In genomic region chr15:84609063-84609462, GRCm38 (mm10) we compare ENCODE assay signal across 24 mouse cellular contexts. TPM values are rescaled to one million over a fixed set of nuclear protein-coding genes. Genes with fewer than 3 reads are reported as not detected.
DNase-seq lines count a peak whose midpoint lies in the region; ATAC-seq lines count a peak whose summit lies in the region.
"Had no signal": no experiment of that assay in that cellular context is flagged by ENCODE, and none has a peak within 500 bp of the region (broad histone marks: within the 10 kb centered on the region; RNA-seq: fewer than 3 reads in every experiment).

No protein-coding gene starts in this region.

- DNase-seq in liver: no peak
- no peak for DNase-seq in liver, embryonic 13.5 days
- DNase-seq in splenic B cell, adult 2 months (ENCODE audit: low read depth, low spot score): peak; percentile 30
- DNase-seq in gastrocnemius, adult 8-10 months (ENCODE audit: low spot score in 2 of 2): no peak
- DNase-seq in T-cell, adult 2 months (ENCODE audit: low spot score): no peak
- no peak for DNase-seq in thymus, postnatal 14 days
- DNase-seq: adrenal gland, adult 8-10 months; adrenal gland, postnatal 25 days; cerebellum, adult 18-20 months; cerebellum, adult 9-10 months; cerebellum, postnatal 25 days; gastrocnemius, postnatal 10 days; heart, adult 11 months had no signal

- H3K9ac ChIP-seq in liver, embryonic 12.5 days: no peak overlapping the region
- H3K9ac ChIP-seq in liver, embryonic 13.5 days: no peak overlapping the region
- no peak overlapping the region for H3K9ac ChIP-seq in liver, embryonic 16.5 days (ENCODE audit: low read depth, low read length)
- H3K9ac ChIP-seq: embryonic facial prominence, embryonic 13.5 days; forebrain, embryonic 12.5 days; forebrain, embryonic 15.5 days; hindbrain, embryonic 12.5 days; hindbrain, embryonic 15.5 days had no signal

- 20% methylated on average over 5 of the region's 5 CpGs for WGBS in liver, embryonic 12.5 days (ENCODE audit: insufficient replicate concordance)
- WGBS in liver, embryonic 13.5 days (ENCODE audit: insufficient replicate concordance): 22% methylated on average over 5 of the region's 5 CpGs
- WGBS in liver, embryonic 16.5 days (ENCODE audit: insufficient replicate concordance): 13% methylated on average over 5 of the region's 5 CpGs

- peaks cover 14% of the 10 kb centered on the region for H3K4me1 ChIP-seq in liver, embryonic 12.5 days
- peaks cover 11% of the 10 kb centered on the region for H3K4me1 ChIP-seq in liver, embryonic 13.5 days (replicated peaks)
- no peaks in the 10 kb centered on the region for H3K4me1 ChIP-seq in liver, embryonic 16.5 days (ENCODE audit: control insufficient read depth, low read depth, low read length)

- ATAC-seq in liver, embryonic 12.5 days: peak; percentile 63
- peak; percentile 76 for ATAC-seq in liver, embryonic 13.5 days (ENCODE audit: low read depth)
- peak; percentile 50; the same call in 1 of the 2 replicates for ATAC-seq in liver, embryonic 16.5 days (ENCODE audit: low read depth)
- ATAC-seq: activated CD4-positive, CD25-positive, alpha-beta regulatory T cell, adult 4 months; CD4-positive, CD25-positive, alpha-beta regulatory T cell, adult 4 months; forebrain, embryonic 15.5 days had no signal

- no peak overlapping the region for H3K4me2 ChIP-seq in liver, embryonic 12.5 days
- no peak overlapping the region for H3K4me2 ChIP-seq in liver, embryonic 13.5 days
- H3K4me2 ChIP-seq in liver, embryonic 16.5 days (ENCODE audit: low read depth, low read length): no peak overlapping the region
- H3K4me2 ChIP-seq: embryonic facial prominence, embryonic 13.5 days; forebrain, embryonic 12.5 days; forebrain, embryonic 15.5 days; heart, embryonic 11.5 days; hindbrain, embryonic 12.5 days; hindbrain, embryonic 15.5 days had no signal

- no peak overlapping the region for H3K4me3 ChIP-seq in liver, embryonic 12.5 days
- no peak overlapping the region for H3K4me3 ChIP-seq in liver, embryonic 13.5 days (replicated peaks)
- no peak overlapping the region for H3K4me3 ChIP-seq in liver, embryonic 16.5 days (ENCODE audit: low read depth, low read length)
- H3K4me3 ChIP-seq: embryonic facial prominence, embryonic 13.5 days; erythroblast, embryonic 14.5 days; forebrain, embryonic 12.5 days; forebrain, embryonic 15.5 days; hindbrain, embryonic 12.5 days; hindbrain, embryonic 15.5 days had no signal

- H3K9me3 ChIP-seq in liver, embryonic 12.5 days (replicated peaks): no peaks in the 10 kb centered on the region
- no peaks in the 10 kb centered on the region for H3K9me3 ChIP-seq in liver, embryonic 13.5 days (replicated peaks)
- H3K9me3 ChIP-seq in liver, embryonic 16.5 days (replicated peaks; ENCODE audit: control insufficient read depth, low read length): no peaks in the 10 kb centered on the region
- H3K9me3 ChIP-seq: forebrain, embryonic 15.5 days; hindbrain, embryonic 15.5 days had no signal

- peaks cover 24% of the 10 kb centered on the region for H3K27me3 ChIP-seq in liver, embryonic 12.5 days (replicated peaks)
- peaks cover 15% of the 10 kb centered on the region; the same call in 1 of the 2 replicates for H3K27me3 ChIP-seq in liver, embryonic 13.5 days
- H3K27me3 ChIP-seq in liver, embryonic 16.5 days (ENCODE audit: control insufficient read depth, insufficient read depth, low read depth, low read length): no peaks in the 10 kb centered on the region
- no peaks in the 10 kb centered on the region for H3K27me3 ChIP-seq in splenic B cell, adult 2 months (ENCODE audit: control insufficient read depth, insufficient read depth, low read length, poor library complexity, severe bottlenecking)
- H3K27me3 ChIP-seq: forebrain, embryonic 15.5 days; hindbrain, embryonic 12.5 days had no signal

- H3K36me3 ChIP-seq in liver, embryonic 12.5 days: no peaks in the 10 kb centered on the region
- no peaks in the 10 kb centered on the region for H3K36me3 ChIP-seq in liver, embryonic 13.5 days
- no peaks in the 10 kb centered on the region for H3K36me3 ChIP-seq in liver, embryonic 16.5 days (ENCODE audit: control insufficient read depth, insufficient read depth)
- H3K36me3 ChIP-seq in splenic B cell, adult 2 months (ENCODE audit: control insufficient read depth, insufficient read depth, low read length, poor library complexity, severe bottlenecking): no peaks in the 10 kb centered on the region
- H3K36me3 ChIP-seq: embryonic facial prominence, embryonic 13.5 days; forebrain, embryonic 12.5 days; forebrain, embryonic 15.5 days; hindbrain, embryonic 12.5 days; hindbrain, embryonic 15.5 days had no signal

- H3K27ac ChIP-seq in liver, embryonic 12.5 days: no peak overlapping the region
- no peak overlapping the region for H3K27ac ChIP-seq in liver, embryonic 13.5 days
- no peak overlapping the region for H3K27ac ChIP-seq in liver, embryonic 16.5 days (ENCODE audit: low read length)
- H3K27ac ChIP-seq: embryonic facial prominence, embryonic 13.5 days; forebrain, embryonic 12.5 days; forebrain, embryonic 15.5 days; hindbrain, embryonic 12.5 days; hindbrain, embryonic 15.5 days had no signal

RNA-seq across cellular contexts. Expression of gene Rtl6, which starts 51.4 kb away (rescaled TPM):
- 2.1 and 2.6 TPM in 2 replicates for polyA plus RNA-seq in liver, embryonic 12.5 days (2016; fragmentation: Nextera tagmentation; extraction: Ambion mirVana)
- polyA plus RNA-seq in liver, embryonic 13.5 days (2015; fragmentation: Nextera tagmentation; extraction: Ambion mirVana): 1.1 and 1.3 TPM in 2 replicates
- polyA plus RNA-seq in liver, embryonic 16.5 days (2015; fragmentation: Nextera tagmentation; extraction: Ambion mirVana): 0.81 and 1.0 TPM in 2 replicates
- total RNA-seq in gastrocnemius, adult 8-10 months (2022): 1 to 10 TPM; 2.9 to 4.9 (median 3.7) TPM
- polyA plus RNA-seq: erythroblast, embryonic 14.5 days had no signal
